Mouse (Mus musculus) heart, embryonic 14.5 days (tissue): ENCODE measurements at regions not wholly inside any gene's neighbourhood (a gene's known extent, or its start where the extent isn't known, plus 50 kb on each side); places are given as distances from the start of the nearest gene placed in this dataset.

Experiments used
- ATAC-seq: fragments of 200-750 bp; cut with Nextera tagmentation; 2 replicates; pipeline ENCODE4 v1.8.0; 2017; ENCODE audit warnings: low read depth, moderate TSS enrichment; ENCODE audit not compliant: insufficient number of reproducible peaks, insufficient read depth, low FRiP score
- H3K27ac ChIP-seq, 2 experiments: fragments of 200-500 bp in 1 of 2; fragments of 300-500 bp in 1 of 2; sonication (generic) in 1 of 2; replicated peaks in 1 of 2; 2 replicates each; pipeline ENCODE4 v1.5.1; 2012 to 2014; ENCODE audit warnings: low read depth in 2 of 2, low read length in 2 of 2, control low read depth in 1 of 2, mild to moderate bottlenecking in 1 of 2, mixed read lengths in 1 of 2; ENCODE audit not compliant: control insufficient read depth in 1 of 2, insufficient read depth in 1 of 2
- H3K27me3 ChIP-seq: fragments of 300-500 bp; sonication (generic); 2 replicates; pipeline ENCODE4 v1.6.1; 2014; ENCODE audit warnings: mild to moderate bottlenecking, low read length, control low read depth; ENCODE audit not compliant: control insufficient read depth, insufficient read depth
- H3K36me3 ChIP-seq: fragments of 300-500 bp; sonication (generic); 2 replicates; pipeline ENCODE4 v1.6.1; 2014; ENCODE audit warnings: mild to moderate bottlenecking, control low read depth, low read length, mixed read lengths; ENCODE audit not compliant: control insufficient read depth, insufficient read depth
- H3K4me1 ChIP-seq, 2 experiments: fragments of 200-500 bp in 1 of 2; fragments of 300-500 bp in 1 of 2; sonication (generic) in 1 of 2; 2 replicates each; pipeline ENCODE4 v1.6.1; 2012 to 2014; ENCODE audit warnings: low read length in 2 of 2, control low read depth in 1 of 2, mixed read lengths in 1 of 2; ENCODE audit not compliant: control insufficient read depth in 2 of 2, insufficient read depth in 2 of 2
- H3K4me2 ChIP-seq: fragments of 300-500 bp; sonication (generic); 2 replicates; pipeline ENCODE4 v1.6.1; 2014; ENCODE audit warnings: mild to moderate bottlenecking, low read length
- H3K4me3 ChIP-seq, 2 experiments: fragments of 200-500 bp in 1 of 2; fragments of 300-500 bp in 1 of 2; sonication (generic) in 1 of 2; 2 replicates each; pipeline ENCODE4 v1.5.1; 2012 to 2014; ENCODE audit warnings: low read length in 2 of 2, mild to moderate bottlenecking in 2 of 2, control low read depth in 1 of 2, low read depth in 1 of 2, moderate library complexity in 1 of 2; ENCODE audit not compliant: control insufficient read depth in 1 of 2, insufficient read depth in 1 of 2
- H3K9ac ChIP-seq: fragments of 300-500 bp; sonication (generic); 2 replicates; pipeline ENCODE4 v1.6.1; 2014; ENCODE audit warnings: mild to moderate bottlenecking, low read length
- H3K9me3 ChIP-seq: fragments of 300-500 bp; sonication (generic); 2 replicates; pipeline ENCODE4 v1.6.1; 2016; ENCODE audit warnings: low read length, control low read depth; ENCODE audit not compliant: control insufficient read depth
- WGBS: fragments of 180-500 bp; shearing (Covaris S2); extraction: QIAGEN DNeasy Blood & Tissue Kit; methylation state at CpG from one replicate; pipeline ENCODE4 v1.1.7; 2014; 5-methylcytosine and 5-hydroxymethylcytosine counted together

DNA sequence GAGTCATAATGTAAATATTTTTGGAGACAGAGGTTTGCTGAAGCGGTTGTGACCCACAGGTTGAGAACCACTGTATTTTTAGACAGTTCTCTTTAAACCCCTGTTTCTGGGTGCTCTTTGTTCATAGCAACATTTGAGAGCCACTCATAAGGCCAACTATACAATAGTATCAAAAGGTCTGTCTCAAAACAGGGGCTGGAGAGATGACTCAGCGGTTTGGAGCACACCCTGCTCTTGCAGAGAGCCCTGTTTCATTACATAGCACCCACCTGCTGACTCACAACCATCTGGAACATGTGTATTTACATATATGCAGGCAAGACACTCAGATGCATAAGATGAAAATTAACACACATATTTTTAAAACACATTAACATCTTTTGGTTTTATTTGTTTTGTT, 128.0 kb downstream of the Cand1 start:
- H3K36me3 ChIP-seq, result no peaks in the 10 kb centered on the region
- no peak for ATAC-seq
- H3K9ac ChIP-seq, result no peak overlapping the region
- H3K9me3 ChIP-seq, result no peaks in the 10 kb centered on the region
- no peaks in the 10 kb centered on the region for H3K27me3 ChIP-seq
- H3K27ac ChIP-seq, result no peak overlapping the region
- 75% methylated on average over 2 of the region's 2 CpGs for WGBS
- no peak overlapping the region for H3K4me3 ChIP-seq
- peaks cover 0 to 4% of the 10 kb centered on the region in 2 experiments; a peak in 2 of 4 replicates for H3K4me1 ChIP-seq
- no peak overlapping the region for H3K4me2 ChIP-seq

DNA sequence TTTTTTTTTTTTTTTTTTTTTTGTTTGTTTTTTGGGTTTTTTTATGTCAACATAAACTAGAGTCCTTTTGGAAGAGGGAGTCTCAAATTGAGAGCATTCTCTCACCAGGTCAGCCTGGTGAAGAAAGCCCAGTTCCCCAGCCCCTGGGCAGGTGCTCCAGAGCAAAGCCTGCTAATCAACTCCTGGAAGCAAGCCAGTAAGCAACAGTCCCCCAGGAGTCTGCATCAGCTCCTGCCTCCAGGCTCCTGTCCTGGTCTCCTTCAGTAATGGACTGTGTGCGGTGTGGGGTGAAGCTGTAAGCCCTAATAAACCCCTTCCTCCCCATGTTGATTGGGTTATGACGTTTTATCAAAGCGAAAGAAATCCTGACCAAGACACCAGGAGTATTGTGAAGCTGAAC, 128.4 kb downstream of the Cand1 start:
- Histone ChIP-seq H3K36me3 (no peaks in the 10 kb centered on the region), H3K27me3 (no peaks in the 10 kb centered on the region), H3K9me3 (no peaks in the 10 kb centered on the region), H3K9ac (no peak overlapping the region), H3K27ac (no peak overlapping the region), H3K4me2 (no peak overlapping the region), H3K4me3 (no peak overlapping the region), H3K4me1 (peaks cover 0 to 4% of the 10 kb centered on the region in 2 experiments; a peak in 2 of 4 replicates)
- 68% methylated on average over 3 of the region's 3 CpGs for WGBS
- ATAC-seq, result no peak

DNA sequence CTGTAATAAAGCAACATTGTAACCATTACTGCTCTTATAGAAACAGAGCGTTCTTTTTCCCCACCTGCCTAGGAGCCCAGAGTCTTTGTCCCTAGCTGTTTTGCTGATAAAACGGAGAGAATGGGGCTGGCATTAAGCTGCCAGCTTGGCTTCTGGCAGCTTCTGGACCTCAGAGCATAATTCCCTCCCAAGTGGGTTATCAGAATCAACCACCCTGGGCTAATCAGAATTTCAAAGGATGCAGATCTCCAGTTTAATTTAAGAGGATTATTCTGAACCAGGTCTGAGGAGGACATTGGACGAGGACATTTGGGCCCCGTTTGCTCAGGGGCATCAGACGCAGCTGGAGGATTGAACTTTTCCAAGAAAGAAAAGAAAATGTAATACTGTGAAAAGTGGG, 129.2 kb downstream of the Cand1 start:
- WGBS, result 51% methylated on average over 5 of the region's 5 CpGs
- Histone ChIP-seq H3K36me3 (no peaks in the 10 kb centered on the region), H3K27ac (no peak overlapping the region), H3K27me3 (no peaks in the 10 kb centered on the region), H3K9ac (no peak overlapping the region), H3K9me3 (no peaks in the 10 kb centered on the region), H3K4me3 (no peak overlapping the region), H3K4me2 (no peak overlapping the region), H3K4me1 (peaks cover 0 to 4% of the 10 kb centered on the region in 2 experiments; a peak in 2 of 4 replicates)
- ATAC-seq, result no peak

DNA sequence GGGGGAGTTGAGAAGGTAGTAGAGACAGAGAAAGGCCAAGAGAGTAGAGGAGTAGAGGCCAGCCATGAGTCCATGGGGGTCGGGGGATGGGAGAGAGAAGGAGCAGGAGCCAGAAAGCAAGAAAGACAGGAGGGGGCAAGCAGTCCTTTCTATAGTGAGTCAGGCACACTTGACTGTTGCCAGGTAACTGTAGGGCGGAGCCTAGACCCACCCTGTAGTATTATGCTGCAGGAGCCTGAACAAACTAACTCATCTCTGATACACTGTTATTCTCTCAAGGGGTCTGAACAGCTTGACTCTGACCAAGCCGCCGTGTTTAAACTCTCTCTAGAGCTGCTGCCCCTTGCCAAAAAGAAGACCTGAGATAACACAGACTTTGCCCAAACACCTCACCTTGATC, 130.6 kb downstream of the Cand1 start:
- Histone ChIP-seq H3K4me3 (no peak overlapping the region), H3K4me1 (no peaks in the 10 kb centered on the region), H3K36me3 (no peaks in the 10 kb centered on the region), H3K4me2 (no peak overlapping the region), H3K9ac (no peak overlapping the region), H3K27me3 (no peaks in the 10 kb centered on the region), H3K9me3 (peaks cover 6% of the 10 kb centered on the region; the same call in 1 of the 2 replicates), H3K27ac (no peak overlapping the region)
- no peak for ATAC-seq
- 81% methylated on average over 4 of the region's 4 CpGs for WGBS

DNA sequence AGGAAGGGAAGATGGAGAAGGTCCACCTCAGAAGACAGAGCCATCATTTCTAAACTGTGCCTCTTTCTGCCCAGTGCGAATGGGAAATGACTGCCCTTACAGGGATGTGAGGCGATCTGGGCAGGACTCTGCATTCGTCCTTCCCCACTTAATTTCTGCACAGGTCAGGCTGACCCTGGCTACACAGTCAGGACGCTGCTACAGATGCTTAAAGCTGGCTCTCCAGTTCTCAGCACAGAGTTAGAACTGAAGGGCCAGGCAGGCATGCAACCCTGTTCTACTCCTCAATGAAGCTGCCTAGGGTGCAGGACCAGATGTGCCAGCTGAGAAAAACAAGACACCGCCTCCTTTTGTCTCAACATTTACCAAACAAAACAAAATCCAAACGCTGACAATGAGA, 132.1 kb downstream of the Cand1 start:
- no peak overlapping the region for H3K27ac ChIP-seq
- no peak overlapping the region for H3K4me2 ChIP-seq
- H3K4me3 ChIP-seq, result no peak overlapping the region
- no peak for ATAC-seq
- no peaks in the 10 kb centered on the region for H3K36me3 ChIP-seq
- no peaks in the 10 kb centered on the region for H3K4me1 ChIP-seq
- peaks cover 6% of the 10 kb centered on the region; the same call in 1 of the 2 replicates for H3K9me3 ChIP-seq
- H3K9ac ChIP-seq, result no peak overlapping the region
- no peaks in the 10 kb centered on the region for H3K27me3 ChIP-seq
- WGBS, result 63% methylated on average over 6 of the region's 6 CpGs

DNA sequence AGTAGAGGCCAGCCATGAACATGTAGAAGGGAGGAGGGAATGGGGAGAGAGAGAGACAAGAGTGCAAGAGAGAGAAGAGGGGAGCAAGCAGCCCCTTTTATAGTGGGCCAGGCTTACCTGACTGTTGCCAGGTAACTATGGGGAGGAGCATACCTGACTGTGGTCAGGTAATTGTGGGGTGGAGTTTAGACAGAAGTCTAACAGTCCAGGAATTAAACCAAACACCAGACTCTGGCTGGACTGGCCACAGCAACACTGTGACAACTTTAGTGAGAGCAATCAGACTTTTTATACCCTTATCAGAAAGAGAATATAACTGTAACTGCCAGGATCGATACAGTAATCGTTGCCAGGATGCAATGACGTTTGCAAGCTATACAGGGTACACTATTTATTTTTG, 133.8 kb downstream of the Cand1 start:
- Histone ChIP-seq H3K9me3 (peaks cover 11% of the 10 kb centered on the region), H3K9ac (no peak overlapping the region), H3K27me3 (no peaks in the 10 kb centered on the region), H3K4me2 (no peak overlapping the region), H3K4me1 (no peaks in the 10 kb centered on the region), H3K4me3 (no peak overlapping the region), H3K27ac (no peak overlapping the region), H3K36me3 (no peaks in the 10 kb centered on the region)
- 80% methylated on average over 3 of the region's 3 CpGs for WGBS
- ATAC-seq, result no peak

DNA sequence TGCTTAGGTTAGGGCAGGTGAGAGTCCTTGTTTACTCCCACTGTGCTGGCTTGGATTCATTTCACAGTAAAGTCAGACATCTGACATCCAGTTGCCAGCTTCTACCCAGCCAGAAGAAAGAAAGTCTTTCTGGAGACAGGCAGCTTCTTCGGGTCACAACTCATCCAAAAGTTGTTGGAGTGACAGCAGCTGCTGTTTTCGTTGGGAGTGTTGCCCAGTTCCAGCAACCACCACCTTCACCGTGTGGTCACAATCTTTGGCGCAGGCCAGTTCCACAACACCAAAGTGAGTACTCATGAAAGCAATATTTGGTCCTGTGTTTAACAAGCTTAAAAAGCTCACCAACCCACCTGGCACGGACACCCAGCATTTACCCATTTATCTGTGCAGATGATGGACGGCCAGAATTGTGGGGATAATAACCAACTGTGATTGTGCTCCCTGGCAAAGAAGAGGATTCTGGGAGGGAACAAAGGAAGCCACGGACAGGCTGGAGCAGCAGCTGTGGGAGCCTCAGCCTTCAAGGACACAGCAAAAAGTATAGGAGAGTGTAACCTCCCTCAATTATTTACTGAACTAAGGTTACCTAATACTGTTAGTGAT, 134.5 kb downstream of the Cand1 start:
- H3K4me1 ChIP-seq, result peaks cover under 1 to 3% of the 10 kb centered on the region in 2 experiments; a peak in 1 of 4 replicates
- H3K4me2 ChIP-seq, result no peak overlapping the region
- ATAC-seq, result no peak
- no peak overlapping the region for H3K4me3 ChIP-seq
- WGBS, result 79% methylated on average over 7 of the region's 7 CpGs
- no peaks in the 10 kb centered on the region for H3K27me3 ChIP-seq
- H3K9ac ChIP-seq, result no peak overlapping the region
- no peaks in the 10 kb centered on the region for H3K36me3 ChIP-seq
- H3K9me3 ChIP-seq, result peaks cover 11% of the 10 kb centered on the region
- H3K27ac ChIP-seq, result no peak overlapping the region

DNA sequence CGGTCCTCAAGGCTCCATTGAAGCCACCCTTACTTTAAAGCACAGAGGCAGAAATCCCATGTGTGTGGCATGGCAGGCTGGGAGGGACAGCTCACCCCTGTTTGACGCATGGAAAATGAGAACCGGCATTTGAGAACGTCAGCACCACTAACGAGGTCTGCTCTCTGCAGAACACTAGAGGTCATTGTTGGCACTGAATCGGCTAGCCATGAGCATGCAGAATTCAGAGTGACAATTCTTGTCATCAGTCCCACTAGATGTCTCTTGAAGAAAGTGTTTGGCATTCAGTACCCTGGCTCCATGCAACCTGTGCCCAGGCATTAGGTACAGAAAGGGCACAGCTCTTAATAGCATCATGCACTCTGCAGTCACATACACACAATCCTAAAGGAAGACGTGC, 139.3 kb downstream of the Cand1 start:
- Histone ChIP-seq H3K27ac (no peak overlapping the region), H3K9me3 (peaks cover 11% of the 10 kb centered on the region), H3K36me3 (no peaks in the 10 kb centered on the region), H3K4me3 (no peak overlapping the region), H3K9ac (no peak overlapping the region), H3K27me3 (no peaks in the 10 kb centered on the region), H3K4me1 (peaks cover 5 to 11% of the 10 kb centered on the region in 2 experiments; a peak in 2 of 4 replicates), H3K4me2 (no peak overlapping the region)
- ATAC-seq, result no peak
- WGBS, result 20% methylated on average over 7 of the region's 7 CpGs
